Mouse (Mus musculus): ENCODE data around the gene Rgs12. TPM values are rescaled to one million over a fixed set of nuclear protein-coding genes. Genes with fewer than 3 reads are reported as not detected.
A peak's percentile ranks its signal among the peaks of the same experiment; 100 is the strongest.

Rgs12 gene
- polyA plus RNA-seq, 1 experiment: 50.6 TPM

DNA sequence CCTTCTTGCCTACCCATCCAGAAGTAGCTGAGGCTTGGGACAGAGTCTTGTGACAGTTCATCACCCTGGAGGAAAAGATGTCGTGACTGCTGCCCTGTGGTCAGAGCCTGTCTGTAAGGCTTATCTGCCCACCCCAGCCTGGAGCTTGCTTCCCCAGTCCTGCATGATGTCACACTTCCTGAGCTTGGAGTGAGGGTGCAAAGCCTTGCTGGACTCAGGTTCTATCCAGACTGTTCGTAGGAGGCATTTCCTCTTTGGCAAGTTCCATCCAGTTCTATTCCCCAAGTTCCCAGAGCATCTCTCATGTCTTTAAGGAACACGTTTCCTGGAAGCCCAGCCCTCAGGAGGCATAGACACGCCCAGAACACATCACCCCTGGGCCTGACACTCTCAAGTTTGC is 86.5 kb downstream of the Rgs12 start:
- no peak overlapping the region for H3K4me3 ChIP-seq (ENCODE audit: insufficient read depth, poor library complexity, severe bottlenecking)
- no peak for TF ChIP-seq MYOD1 (IDR thresholded peaks at IDR 0.05; ENCODE audit: control insufficient read depth, insufficient read length, low read depth)
- TF ChIP-seq MYOG (IDR thresholded peaks at IDR 0.05; ENCODE audit: control insufficient read depth, extremely low read depth, insufficient read length): no peak
- TF ChIP-seq CTCF (IDR thresholded peaks at IDR 0.05; ENCODE audit: control insufficient read depth, insufficient read depth, insufficient read length): no peak
- TF ChIP-seq CEBPB (IDR thresholded peaks at IDR 0.05; ENCODE audit: low read depth): no peak
- TF ChIP-seq USF1 (IDR thresholded peaks at IDR 0.05; ENCODE audit: low read depth): no peak
- no peak for TF ChIP-seq FOSL1 (IDR thresholded peaks at IDR 0.05; ENCODE audit: insufficient read depth, low read length, poor library complexity, severe bottlenecking)
- TF ChIP-seq MAX (IDR thresholded peaks at IDR 0.05): no peak
- no peaks in the 10 kb centered on the region for H3K27me3 ChIP-seq (ENCODE audit: control insufficient read depth, insufficient read depth, insufficient read length)
- no peaks in the 10 kb centered on the region for H3K79me3 ChIP-seq (ENCODE audit: low read depth)
- H3K79me2 ChIP-seq (ENCODE audit: control insufficient read depth, insufficient read depth): no peaks in the 10 kb centered on the region
- H3ac ChIP-seq (ENCODE audit: control insufficient read depth, insufficient read length, low read depth): no peak overlapping the region
- H3K36me3 ChIP-seq (ENCODE audit: control insufficient read depth, insufficient read depth): no peaks in the 10 kb centered on the region

GRCm38 (mm10) chr5:35037438-35037837 is 88.2 kb downstream of the Rgs12 start:
- Histone ChIP-seq H3K4me3 (ENCODE audit: insufficient read depth, poor library complexity, severe bottlenecking) (no peak overlapping the region), H3ac (ENCODE audit: control insufficient read depth, insufficient read length, low read depth) (no peak overlapping the region), H3K27me3 (ENCODE audit: control insufficient read depth, insufficient read depth, insufficient read length) (no peaks in the 10 kb centered on the region), H3K79me3 (ENCODE audit: low read depth) (no peaks in the 10 kb centered on the region), H3K36me3 (ENCODE audit: control insufficient read depth, insufficient read depth) (no peaks in the 10 kb centered on the region), H3K79me2 (ENCODE audit: control insufficient read depth, insufficient read depth) (no peaks in the 10 kb centered on the region)
- TF ChIP-seq MYOG (IDR thresholded peaks at IDR 0.05; ENCODE audit: control insufficient read depth, extremely low read depth, insufficient read length) (no peak), MAX (IDR thresholded peaks at IDR 0.05) (peak; percentile 15)

DNA sequence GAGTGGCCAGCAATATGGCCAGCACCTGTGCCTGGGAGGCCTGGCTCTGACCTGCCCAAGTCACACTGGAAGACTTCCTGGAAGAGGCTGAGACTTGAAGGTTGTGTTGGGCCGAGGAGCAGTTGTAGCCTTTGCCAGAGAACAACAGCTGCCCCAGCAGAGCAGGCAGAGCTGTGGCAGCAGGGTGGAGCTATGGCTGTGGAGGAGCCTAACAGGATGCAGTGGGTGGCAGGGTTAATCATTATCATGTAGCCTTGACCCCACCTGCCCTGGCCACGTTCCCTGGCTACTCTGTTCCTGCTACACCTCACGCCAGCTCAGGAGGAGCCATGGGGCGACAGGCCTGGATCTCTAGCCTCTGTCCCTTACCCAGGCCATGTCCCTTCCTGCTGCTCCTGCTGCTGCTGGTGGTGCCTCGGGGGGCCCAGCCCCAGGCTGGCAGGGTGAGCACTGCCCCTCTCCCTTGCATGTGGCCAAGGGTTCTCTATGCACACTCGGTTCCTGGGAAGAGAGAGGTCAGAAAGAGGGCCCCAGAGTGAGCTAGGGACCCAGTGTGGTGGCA is 92.1 kb downstream of the Rgs12 start, which contains the start of gene Hgfac:
Gene Hgfac (plus strand): TSS at position 242 of the 562 bp plus-strand sequence.
- no peaks in the 10 kb centered on the region for H3K36me3 ChIP-seq (ENCODE audit: control insufficient read depth, insufficient read depth)
- TF ChIP-seq CTCF (IDR thresholded peaks at IDR 0.05; ENCODE audit: control insufficient read depth, insufficient read depth, insufficient read length) (no peak), CEBPB (IDR thresholded peaks at IDR 0.05; ENCODE audit: low read depth) (no peak), FOSL1 (IDR thresholded peaks at IDR 0.05; ENCODE audit: insufficient read depth, low read length, poor library complexity, severe bottlenecking) (no peak), USF1 (IDR thresholded peaks at IDR 0.05; ENCODE audit: low read depth) (no peak), MYOG (IDR thresholded peaks at IDR 0.05; ENCODE audit: control insufficient read depth, extremely low read depth, insufficient read length) (no peak), MAX (IDR thresholded peaks at IDR 0.05) (no peak), MYOD1 (IDR thresholded peaks at IDR 0.05; ENCODE audit: control insufficient read depth, insufficient read length, low read depth) (no peak)
- H3K4me3 ChIP-seq (ENCODE audit: insufficient read depth, poor library complexity, severe bottlenecking): no peak within 1 kb of the TSS
- no peaks in the 10 kb centered on the region for H3K79me3 ChIP-seq (ENCODE audit: low read depth)
- H3K79me2 ChIP-seq (ENCODE audit: control insufficient read depth, insufficient read depth): no peaks in the 10 kb centered on the region
- no peaks in the 10 kb centered on the region for H3K27me3 ChIP-seq (ENCODE audit: control insufficient read depth, insufficient read depth, insufficient read length)
- H3ac ChIP-seq (ENCODE audit: control insufficient read depth, insufficient read length, low read depth): no peak within 1 kb of the TSS

DNA sequence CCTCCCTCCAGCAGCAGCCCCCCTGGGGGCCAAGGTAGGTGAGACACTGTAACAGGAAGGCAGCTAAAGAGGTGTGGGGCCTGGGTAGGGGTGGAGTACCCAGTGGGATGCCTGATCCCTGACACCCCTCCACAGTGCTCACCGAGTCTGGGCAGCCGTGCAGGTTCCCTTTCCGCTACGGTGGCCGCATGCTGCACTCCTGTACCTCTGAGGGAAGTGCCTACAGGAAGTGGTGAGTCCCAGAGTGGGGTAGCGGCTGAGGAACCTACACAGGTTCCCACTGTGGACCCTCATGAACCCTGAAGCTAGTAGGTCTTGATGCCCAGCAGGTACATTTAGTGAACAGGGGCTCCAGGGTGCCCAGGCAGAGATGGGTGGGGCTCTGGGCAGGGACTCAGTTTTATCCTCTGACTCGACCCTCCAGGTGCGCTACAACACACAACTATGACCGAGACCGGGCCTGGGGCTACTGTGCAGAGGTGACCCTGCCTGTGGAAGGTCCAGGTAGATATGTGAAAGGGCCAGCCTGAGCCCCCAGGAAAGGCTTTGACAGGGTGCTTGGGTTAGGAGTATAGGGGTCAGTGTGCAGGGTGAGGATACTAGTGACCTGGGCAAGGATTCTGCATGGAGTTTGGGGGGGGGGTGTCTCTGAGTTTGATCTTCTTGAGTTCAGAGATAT is 93.3 kb downstream of the Rgs12 start:
- Histone ChIP-seq H3ac (ENCODE audit: control insufficient read depth, insufficient read length, low read depth) (no peak overlapping the region), H3K79me3 (ENCODE audit: low read depth) (no peaks in the 10 kb centered on the region), H3K27me3 (ENCODE audit: control insufficient read depth, insufficient read depth, insufficient read length) (no peaks in the 10 kb centered on the region), H3K36me3 (ENCODE audit: control insufficient read depth, insufficient read depth) (no peaks in the 10 kb centered on the region), H3K79me2 (ENCODE audit: control insufficient read depth, insufficient read depth) (no peaks in the 10 kb centered on the region), H3K4me3 (ENCODE audit: insufficient read depth, poor library complexity, severe bottlenecking) (no peak overlapping the region)
- TF ChIP-seq MYOD1 (IDR thresholded peaks at IDR 0.05; ENCODE audit: control insufficient read depth, insufficient read length, low read depth): no peak
- TF ChIP-seq MYOG (IDR thresholded peaks at IDR 0.05; ENCODE audit: control insufficient read depth, extremely low read depth, insufficient read length): no peak
- no peak for TF ChIP-seq CEBPB (IDR thresholded peaks at IDR 0.05; ENCODE audit: low read depth)
- no peak for TF ChIP-seq FOSL1 (IDR thresholded peaks at IDR 0.05; ENCODE audit: insufficient read depth, low read length, poor library complexity, severe bottlenecking)
- no peak for TF ChIP-seq MAX (IDR thresholded peaks at IDR 0.05)
- no peak for TF ChIP-seq CTCF (IDR thresholded peaks at IDR 0.05; ENCODE audit: control insufficient read depth, insufficient read depth, insufficient read length)
- no peak for TF ChIP-seq USF1 (IDR thresholded peaks at IDR 0.05; ENCODE audit: low read depth)

DNA sequence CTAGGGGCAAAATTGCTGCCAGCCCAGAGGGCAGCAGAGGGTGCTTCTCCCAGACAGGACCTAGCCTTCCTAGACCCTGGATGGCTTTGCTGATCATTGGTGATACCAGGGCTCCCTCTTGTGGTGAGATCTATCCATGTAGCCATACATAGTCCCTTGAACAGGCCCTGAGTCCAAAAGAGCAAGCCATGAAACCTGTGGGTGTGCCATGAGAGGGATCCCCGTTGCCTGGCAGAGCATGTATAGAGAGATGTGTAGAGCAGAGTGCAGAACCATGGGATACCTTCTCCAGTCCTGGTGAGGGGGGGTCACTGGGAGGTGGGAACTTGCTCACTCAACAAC is 93.8 kb downstream of the Rgs12 start:
- Histone ChIP-seq H3K79me2 (ENCODE audit: control insufficient read depth, insufficient read depth) (no peaks in the 10 kb centered on the region), H3K36me3 (ENCODE audit: control insufficient read depth, insufficient read depth) (no peaks in the 10 kb centered on the region), H3K4me3 (ENCODE audit: insufficient read depth, poor library complexity, severe bottlenecking) (no peak overlapping the region), H3K79me3 (ENCODE audit: low read depth) (no peaks in the 10 kb centered on the region), H3ac (ENCODE audit: control insufficient read depth, insufficient read length, low read depth) (no peak overlapping the region), H3K27me3 (ENCODE audit: control insufficient read depth, insufficient read depth, insufficient read length) (no peaks in the 10 kb centered on the region)
- TF ChIP-seq CTCF (IDR thresholded peaks at IDR 0.05; ENCODE audit: control insufficient read depth, insufficient read depth, insufficient read length) (peak; percentile 56), USF1 (IDR thresholded peaks at IDR 0.05; ENCODE audit: low read depth) (no peak), MYOD1 (IDR thresholded peaks at IDR 0.05; ENCODE audit: control insufficient read depth, insufficient read length, low read depth) (no peak), CEBPB (IDR thresholded peaks at IDR 0.05; ENCODE audit: low read depth) (no peak), MYOG (IDR thresholded peaks at IDR 0.05; ENCODE audit: control insufficient read depth, extremely low read depth, insufficient read length) (no peak), FOSL1 (IDR thresholded peaks at IDR 0.05; ENCODE audit: insufficient read depth, low read length, poor library complexity, severe bottlenecking) (no peak), MAX (IDR thresholded peaks at IDR 0.05) (no peak)

DNA sequence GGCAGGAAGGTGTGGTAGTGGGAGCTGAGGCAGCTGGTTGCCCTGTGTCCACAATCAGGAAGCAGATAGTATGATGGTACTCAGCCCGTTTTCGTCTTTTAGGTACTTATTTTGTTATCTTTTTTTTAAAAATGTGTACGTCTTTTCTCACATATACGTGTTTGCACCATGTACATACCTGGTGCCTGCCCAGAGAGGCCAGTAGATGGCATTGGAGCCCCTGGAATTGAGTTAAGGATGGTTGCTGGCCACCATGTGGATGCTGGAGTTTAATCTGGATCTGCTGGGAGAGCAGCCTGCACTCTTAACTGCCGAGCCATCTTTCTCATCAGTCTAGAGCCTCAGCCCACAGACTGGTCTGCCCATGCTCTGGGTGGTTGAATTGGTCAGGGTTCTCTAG is 101.3 kb downstream of the Rgs12 start:
- no peaks in the 10 kb centered on the region for H3K36me3 ChIP-seq (ENCODE audit: control insufficient read depth, insufficient read depth)
- H3ac ChIP-seq (ENCODE audit: control insufficient read depth, insufficient read length, low read depth): no peak overlapping the region
- H3K79me2 ChIP-seq (ENCODE audit: control insufficient read depth, insufficient read depth): no peaks in the 10 kb centered on the region
- H3K4me3 ChIP-seq (ENCODE audit: insufficient read depth, poor library complexity, severe bottlenecking): no peak overlapping the region
- TF ChIP-seq CEBPB (IDR thresholded peaks at IDR 0.05; ENCODE audit: low read depth) (no peak), CTCF (IDR thresholded peaks at IDR 0.05; ENCODE audit: control insufficient read depth, insufficient read depth, insufficient read length) (peak; percentile 23)
- no peaks in the 10 kb centered on the region for H3K27me3 ChIP-seq (ENCODE audit: control insufficient read depth, insufficient read depth, insufficient read length)
- no peaks in the 10 kb centered on the region for H3K79me3 ChIP-seq (ENCODE audit: low read depth)
